Mouse (Mus musculus) monocyte, adult 59 days (primary cell): ENCODE results near the gene Bloc1s5. TPM values are rescaled to one million over a fixed set of nuclear protein-coding genes. Genes with fewer than 3 reads are reported as not detected.

Experiments used
- total RNA-seq, 2 experiments: library from RNA; stranded (reverse); gene quantifications; one replicate each; pipeline ENCODE4 v1.2.4; 2023

The Bloc1s5 gene
- total RNA-seq, result 1 to 10 TPM; 4.1 to 4.3 TPM

DNA sequence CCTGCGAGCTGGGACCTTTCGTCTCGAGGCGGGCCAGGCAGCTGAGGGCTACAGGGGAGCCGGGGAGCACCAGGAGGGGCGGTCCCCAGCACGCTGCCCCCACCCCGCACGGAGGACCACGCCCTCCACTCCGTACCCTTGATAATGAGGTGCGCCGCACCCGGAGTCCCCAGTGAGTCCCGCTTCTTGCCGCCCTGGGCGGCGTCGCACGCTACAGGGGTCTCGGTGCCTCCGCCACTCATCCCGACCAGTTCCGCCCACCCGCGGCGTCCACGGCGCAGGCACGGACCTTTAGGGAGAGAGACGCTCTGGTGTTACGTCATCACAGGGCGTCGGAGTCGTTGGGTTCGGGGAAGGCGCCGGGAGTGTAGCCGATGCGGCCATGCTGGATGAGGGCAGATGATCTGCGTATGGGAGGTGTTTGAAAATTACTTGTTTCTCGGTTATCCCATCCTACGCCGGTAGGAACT, at the start of gene Bloc1s5:
TSS of gene Bloc1s5 (minus strand) at position 310 of the 470 bp plus-strand sequence.

DNA sequence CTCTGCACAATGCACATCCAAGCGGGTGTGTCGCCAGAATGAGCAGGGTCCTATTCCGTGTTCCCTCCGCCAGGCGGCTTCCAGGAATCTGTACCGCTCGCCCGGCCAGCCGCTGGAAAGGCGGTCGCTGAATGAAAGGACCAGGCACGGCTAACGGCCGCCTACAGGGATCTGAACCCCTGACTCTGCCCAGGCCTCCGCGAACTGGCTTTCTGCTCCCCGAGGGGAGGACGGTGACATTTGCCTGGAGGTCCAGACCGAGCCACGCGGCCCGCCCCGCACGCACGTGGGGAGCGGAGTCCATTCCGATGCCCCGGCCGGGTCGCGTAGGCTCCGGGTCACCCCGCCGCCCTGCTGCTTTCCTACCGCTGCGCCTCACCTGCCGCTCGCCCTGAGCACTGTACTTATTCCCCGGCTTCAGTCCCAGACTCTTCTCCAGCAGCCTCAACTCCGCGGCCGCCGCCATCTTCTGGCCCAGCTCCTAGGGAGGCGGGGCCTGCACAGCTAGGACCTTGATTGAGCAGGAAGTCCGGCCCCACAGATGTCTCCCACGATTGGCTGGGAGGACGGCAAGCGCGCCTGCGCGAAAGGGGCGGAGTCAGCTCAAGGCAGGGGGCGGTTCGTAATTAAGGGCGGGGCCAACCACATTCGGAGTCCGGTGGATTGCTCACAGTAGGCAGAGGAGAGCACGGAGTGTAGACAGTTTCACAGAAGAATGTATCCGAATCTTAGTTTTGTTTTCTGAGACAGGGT, 23.8 kb upstream of the Bloc1s5 start, which contains the start of gene Eef1e1:
TSS of gene Eef1e1 (minus strand) at position 531 of the 753 bp plus-strand sequence.

Other genes starting within 250 kb of the Bloc1s5 start
- 10 to 100 TPM; 64.5 to 65.8 TPM for gene Txndc5, start 106.3 kb downstream of the Bloc1s5 start, total RNA-seq
- gene Eef1e1, start 23.9 kb upstream of the Bloc1s5 start, total RNA-seq, result 10 to 100 TPM in 1 of 2 experiments, 1 to 10 TPM in 1; 9.7 to 15.2 TPM